Mouse (Mus musculus) neutrophil, adult 5-6 weeks (primary cell): ENCODE measurements around the gene Hist1h2ad. TPM values are rescaled to one million over a fixed set of nuclear protein-coding genes. Genes with fewer than 3 reads are reported as not detected.

Experiments used
- ATAC-seq: fragments of 151-379, 151-347 bp; 2 replicates; pipeline ENCODE4 v1.8.0; 2017; ENCODE audit warnings: mild to moderate bottlenecking, moderate TSS enrichment; ENCODE audit not compliant: insufficient number of reproducible peaks, poor library complexity, low FRiP score, severe bottlenecking; ENCODE audit errors: extremely low read depth
- total RNA-seq: library from RNA; stranded (forward); fragments of 200-1000 nt; gene quantifications from 2 replicates; pipeline ENCODE4 v1.2.3, GENCODE M21; 2017

The Hist1h2ad gene
- total RNA-seq, 1 experiment from 2014 or later: 33.4 TPM

DNA sequence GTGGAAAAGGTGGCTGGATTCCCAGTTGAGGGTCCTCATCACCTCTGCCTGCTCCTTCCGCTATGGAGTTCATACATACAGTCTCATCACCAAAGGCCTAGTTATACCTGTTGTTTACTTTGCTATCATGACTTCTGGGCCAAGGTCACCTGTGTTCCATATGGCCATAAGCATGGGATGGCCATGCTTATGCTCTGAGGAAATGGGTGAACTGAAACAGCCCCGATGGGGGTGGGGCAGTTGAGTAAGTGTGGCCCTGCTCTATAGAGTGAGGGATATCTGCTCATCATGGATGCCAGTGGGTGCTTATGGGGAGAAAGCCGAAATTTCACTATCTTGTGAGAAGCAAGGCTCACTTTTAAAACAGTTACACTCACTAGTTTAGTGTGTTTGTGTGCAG lies 30.9 kb downstream of the Hist1h2ad start:
- no peak for ATAC-seq

DNA sequence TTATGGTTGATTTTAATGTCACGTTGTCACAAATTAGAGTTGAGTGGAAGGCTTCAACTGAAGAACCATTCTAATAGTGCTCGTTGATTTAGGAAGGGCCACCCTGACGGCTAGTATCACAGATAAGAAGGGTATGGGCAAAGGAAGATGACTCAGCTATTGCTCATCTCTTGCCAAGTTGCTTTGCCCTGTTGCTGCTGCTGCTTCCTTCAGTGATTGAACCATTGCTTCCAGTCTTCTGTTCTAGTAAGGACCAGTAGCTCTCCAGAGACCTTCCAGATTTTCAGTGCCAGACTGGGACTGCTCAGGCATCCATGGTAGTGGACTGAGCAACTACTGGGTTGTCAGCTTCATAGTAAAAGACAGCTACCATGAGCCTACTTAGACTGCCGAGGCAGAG lies 35.0 kb downstream of the Hist1h2ad start:
- no peak for ATAC-seq

DNA sequence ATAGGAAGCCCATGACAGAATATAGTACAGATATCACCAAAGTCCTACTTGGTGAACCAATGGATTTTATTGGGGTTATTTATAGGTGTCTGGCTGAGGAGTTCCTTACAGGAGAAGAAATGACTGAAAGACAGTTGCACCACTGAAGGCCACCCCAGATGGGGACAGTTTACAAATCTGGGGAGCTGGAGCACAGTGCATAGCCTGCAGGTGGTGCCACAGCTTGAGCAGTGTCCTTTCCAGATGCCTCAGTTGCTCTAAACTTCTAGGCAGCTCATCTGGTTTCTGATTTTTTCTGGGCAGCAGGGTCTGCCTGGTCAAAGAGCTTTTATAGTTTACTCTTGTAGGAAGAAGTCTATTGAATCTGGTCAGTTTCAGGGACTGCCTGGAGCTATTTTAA lies 35.7 kb downstream of the Hist1h2ad start:
- ATAC-seq: no peak

- ATAC-seq: no peak
Measured at GRCm38 (mm10) chr13:23610393-23610792, 36.2 kb downstream of the Hist1h2ad start.

GRCm38 (mm10) chr13:23611638-23612037 lies 37.5 kb downstream of the Hist1h2ad start:
- no peak for ATAC-seq

DNA sequence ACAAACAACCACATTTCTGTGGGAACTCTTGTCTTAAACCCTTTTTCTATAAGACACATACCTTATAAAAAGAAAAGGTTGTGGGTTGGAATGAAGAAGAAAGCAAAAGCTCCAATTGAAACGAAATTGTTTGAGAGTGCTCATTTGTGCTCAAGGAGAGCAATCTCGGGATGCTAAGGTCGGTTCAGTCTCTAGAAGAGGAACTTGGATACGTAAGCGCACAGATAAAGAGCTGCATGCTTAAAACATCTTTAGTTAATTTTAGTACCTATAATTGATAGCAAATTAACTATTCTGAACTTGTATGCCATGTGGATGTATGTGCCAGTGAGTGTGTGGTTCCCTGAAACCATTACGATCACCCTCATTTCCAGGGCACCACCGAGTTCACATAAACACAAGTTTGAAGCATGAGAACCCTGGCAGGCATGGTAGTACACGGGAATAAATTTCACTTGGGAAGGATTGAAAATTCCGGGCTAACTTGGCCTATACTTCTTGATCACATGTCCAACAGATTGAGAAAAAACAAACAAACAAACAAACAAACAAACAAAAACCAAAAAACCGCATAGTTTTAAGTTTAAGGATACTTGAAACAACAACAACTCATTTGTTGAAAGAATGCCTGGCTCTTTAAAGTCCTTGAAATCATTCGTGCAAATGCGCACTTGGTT lies 46.0 kb downstream of the Hist1h2ad start:
- ATAC-seq: no peak

DNA sequence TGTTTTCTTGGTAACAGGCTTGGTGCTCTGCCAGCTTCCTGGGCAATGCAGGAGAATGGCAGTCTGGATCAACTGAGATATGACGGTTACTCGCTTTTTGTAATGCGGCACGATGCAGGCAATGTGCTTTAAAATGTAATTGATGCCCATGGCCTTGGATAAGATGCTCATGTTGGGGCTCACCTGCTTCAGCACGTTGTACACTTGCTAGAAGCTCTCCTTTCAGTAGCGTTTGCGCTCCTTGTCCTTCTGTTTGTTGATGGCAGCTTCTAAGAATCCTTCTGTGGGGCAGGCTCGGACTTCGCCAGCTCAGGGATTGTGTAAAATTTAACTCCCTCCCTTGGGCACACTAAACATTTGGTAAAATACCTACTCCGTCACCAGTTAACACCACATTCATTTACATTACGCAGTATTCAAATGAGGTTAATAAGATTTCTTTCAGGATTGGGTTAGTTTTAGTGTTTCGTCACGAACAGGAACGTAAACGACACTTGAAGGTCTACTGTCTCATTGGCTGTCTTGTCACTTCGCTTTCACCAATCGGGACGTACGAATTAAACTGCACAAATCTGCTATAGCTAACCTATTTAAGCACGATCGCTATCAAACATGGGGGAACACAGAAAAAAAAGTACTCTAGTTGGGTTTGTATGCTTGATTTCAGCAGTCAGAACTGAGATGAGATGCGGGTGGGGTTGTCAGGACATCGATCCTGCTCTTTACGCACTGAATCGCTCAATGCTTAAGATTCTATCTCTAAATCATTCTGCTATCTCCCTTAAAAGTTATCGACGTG lies 46.8 kb downstream of the Hist1h2ad start, which contains the start of gene Hist1h2be:
Hist1h2be (minus strand) TSS at position 392 of the 799 bp plus-strand sequence.
- peak; percentile 73 for ATAC-seq

GRCm38 (mm10) chr13:23621532-23622174 lies 47.5 kb downstream of the Hist1h2ad start:
- peak; percentile 61 for ATAC-seq

DNA sequence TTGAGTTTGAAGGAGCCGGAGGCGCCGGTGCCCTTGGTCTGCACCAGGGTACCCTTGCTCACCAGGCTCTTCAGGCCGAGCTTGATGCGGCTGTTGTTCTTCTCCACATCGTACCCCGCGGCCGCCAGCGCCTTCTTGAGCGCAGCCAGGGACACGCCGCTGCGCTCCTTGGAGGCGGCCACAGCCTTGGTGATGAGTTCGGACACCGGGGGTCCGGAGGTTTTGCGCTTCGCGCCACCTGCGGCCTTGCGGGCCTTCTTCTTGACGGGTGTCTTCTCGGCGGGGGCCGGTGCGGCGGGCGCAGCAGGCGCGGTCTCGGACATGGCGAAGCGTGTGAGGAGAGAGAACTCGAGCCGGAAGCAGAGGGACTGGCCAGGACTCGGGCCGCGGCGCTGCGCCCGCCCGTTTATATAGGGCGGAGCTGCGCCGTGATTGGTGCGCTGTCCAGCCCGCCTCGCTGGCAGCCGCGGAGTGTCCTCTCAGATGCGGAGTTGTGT lies 48.0 kb downstream of the Hist1h2ad start, which contains the start of gene Hist1h1e:
Hist1h1e (minus strand) TSS at position 384 of the 497 bp plus-strand sequence.
- peak; percentile 69 for ATAC-seq

GRCm38 (mm10) chr13:23622861-23623450 lies 48.8 kb downstream of the Hist1h2ad start:
- no peak for ATAC-seq

Other genes with a start within 250 kb of the Hist1h2ad start
- gene Zfp322a, start 205.2 kb upstream of the Hist1h2ad start, total RNA-seq: 34.4 and 34.6 TPM in 2 replicates
- gene Abt1, start 150.5 kb upstream of the Hist1h2ad start, total RNA-seq: 10.2 and 12.6 TPM in 2 replicates
- not detected in 2 replicates for gene Btn1a1, start 108.5 kb upstream of the Hist1h2ad start, total RNA-seq
- gene Btn2a2, start 85.5 kb upstream of the Hist1h2ad start, total RNA-seq: 0.25 and 0.58 TPM in 2 replicates
- 161 and 193 TPM in 2 replicates for gene Hist1h4h, start 43.3 kb upstream of the Hist1h2ad start, total RNA-seq
- 3.5 and 5.0 TPM in 2 replicates for gene Hist1h2af, start 40.5 kb upstream of the Hist1h2ad start, total RNA-seq
- gene Hist1h3g, start 39.0 kb upstream of the Hist1h2ad start, total RNA-seq: not detected in 2 replicates
- gene Hist1h2bh, start 31.0 kb upstream of the Hist1h2ad start, total RNA-seq: 5.8 and 6.4 TPM in 2 replicates
- 21.9 and 24.1 TPM in 2 replicates for gene Hist1h3f, start 30.3 kb upstream of the Hist1h2ad start, total RNA-seq
- gene Hist1h4f, start 22.7 kb upstream of the Hist1h2ad start, total RNA-seq: 15.2 and 27.6 TPM in 2 replicates
- 28.5 and 28.7 TPM in 2 replicates for gene Hist1h1d, start 21.1 kb upstream of the Hist1h2ad start, total RNA-seq
- gene Hist1h3e, start 12.0 kb upstream of the Hist1h2ad start, total RNA-seq: 50.8 and 54.4 TPM in 2 replicates
- 13.6 and 18.3 TPM in 2 replicates for gene Hist1h2ae, start 3.2 kb upstream of the Hist1h2ad start, total RNA-seq
- gene Hist1h2bg, start 3.0 kb upstream of the Hist1h2ad start, total RNA-seq: 97.4 and 145 TPM in 2 replicates
- 32.7 and 52.5 TPM in 2 replicates for gene Hist1h2bf, start 185 bp upstream of the Hist1h2ad start, total RNA-seq
- gene Hist1h3d, start 1.4 kb downstream of the Hist1h2ad start, total RNA-seq: 12.9 and 13.3 TPM in 2 replicates
- 92.3 and 119 TPM in 2 replicates for gene Hist1h4d, start 7.2 kb downstream of the Hist1h2ad start, total RNA-seq
- gene Hist1h2be, start 46.7 kb downstream of the Hist1h2ad start, total RNA-seq: 83.4 and 97.3 TPM in 2 replicates
- gene Hist1h1e, start 48.2 kb downstream of the Hist1h2ad start, total RNA-seq: 201 and 211 TPM in 2 replicates
- 18.7 and 20.1 TPM in 2 replicates for gene Hist1h2ac, start 109.6 kb downstream of the Hist1h2ad start, total RNA-seq
- 139 and 146 TPM in 2 replicates for gene Hist1h2bc, start 109.8 kb downstream of the Hist1h2ad start, total RNA-seq
- gene Hist1h1t, start 121.4 kb downstream of the Hist1h2ad start, total RNA-seq: 2.2 TPM in 1 of 2 replicates, not detected in the other
- gene Hist1h4c, start 124.1 kb downstream of the Hist1h2ad start, total RNA-seq: 116 and 135 TPM in 2 replicates
- 4.8 and 5.0 TPM in 2 replicates for gene Hfe, start 136.5 kb downstream of the Hist1h2ad start, total RNA-seq
- 712 and 764 TPM in 2 replicates for gene Hist1h1c, start 164.4 kb downstream of the Hist1h2ad start, total RNA-seq
- 4.8 TPM in 1 of 2 replicates, not detected in the other for gene Hist1h3c, start 171.2 kb downstream of the Hist1h2ad start, total RNA-seq
- gene Hist1h2bb, start 172.4 kb downstream of the Hist1h2ad start, total RNA-seq: 77.7 and 104 TPM in 2 replicates
- 24.9 and 28.2 TPM in 2 replicates for gene Hist1h2ab, start 176.7 kb downstream of the Hist1h2ad start, total RNA-seq
- 1.2 TPM in 1 of 2 replicates, not detected in the other for gene Hist1h3b, start 177.9 kb downstream of the Hist1h2ad start, total RNA-seq
- gene Hist1h4b, start 182.6 kb downstream of the Hist1h2ad start, total RNA-seq: 9.3 and 36.7 TPM in 2 replicates
- 30.0 and 55.5 TPM in 2 replicates for gene Hist1h4a, start 186.8 kb downstream of the Hist1h2ad start, total RNA-seq
- gene Hist1h3a, start 188.0 kb downstream of the Hist1h2ad start, total RNA-seq: 38.6 and 45.9 TPM in 2 replicates
- gene Hist1h1a, start 189.3 kb downstream of the Hist1h2ad start, total RNA-seq: 74.8 and 84.1 TPM in 2 replicates
- gene Trim38, start 195.5 kb downstream of the Hist1h2ad start, total RNA-seq: not detected in 2 replicates
- gene Slc17a2, start 232.6 kb downstream of the Hist1h2ad start, total RNA-seq: not detected in 2 replicates